Mouse (Mus musculus) C3H10T1/2 (cell line): Measurements from ENCODE around the gene Magi3. TPM values are rescaled to one million over a fixed set of nuclear protein-coding genes. Genes with fewer than 3 reads are reported as not detected.

Experiments
- polyA plus RNA-seq, 2 experiments: library from polyadenylated mRNA; unstranded; fragments of >200 nt; fragmentation: generic; extraction: Trizol; gene quantifications; one replicate each; pipeline ENCODE4 v1.2.1; 2012; ENCODE audit warnings: missing spikeins in 2 of 2

Magi3 gene
- polyA plus RNA-seq: 1 to 10 TPM in 1 of 2 experiments, under 1 TPM in 1; 0.15 to 2.9 TPM

DNA sequence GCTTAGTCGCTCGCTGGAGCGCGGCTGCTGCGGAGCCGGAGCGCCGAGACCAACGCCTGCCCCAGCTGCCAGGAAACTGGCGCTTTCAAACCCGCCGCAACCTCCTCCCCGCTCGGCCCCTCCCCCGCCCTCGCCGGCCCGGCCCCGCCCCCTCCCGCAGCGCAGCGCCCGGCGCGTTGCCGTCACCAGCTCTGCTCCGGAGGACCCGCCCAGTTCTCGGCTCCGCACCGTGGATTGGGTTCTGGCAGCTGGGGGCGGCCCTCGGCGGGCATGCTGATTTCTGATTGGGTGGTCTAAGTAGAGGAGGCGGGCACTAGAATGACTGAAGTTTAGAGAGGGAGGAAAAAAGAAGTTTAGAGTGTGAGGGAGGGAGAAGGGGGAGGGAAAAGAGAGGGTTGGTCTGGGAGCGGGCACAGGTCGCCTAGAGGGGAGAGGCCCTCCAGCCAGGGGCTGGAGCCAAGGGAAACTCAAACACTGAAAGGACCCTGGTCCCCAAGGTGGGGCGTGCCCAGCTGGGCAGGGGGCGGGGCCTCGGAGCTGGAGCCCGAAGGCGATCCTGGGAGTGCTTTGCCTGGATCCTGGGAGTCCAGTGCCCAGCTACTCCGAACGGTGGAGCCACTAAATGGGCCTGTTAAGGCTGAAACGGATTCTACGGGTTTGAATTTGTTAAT is at the start of gene Magi3:
Magi3 (minus strand) TSS at position 80 of the 671 bp plus-strand sequence.

DNA sequence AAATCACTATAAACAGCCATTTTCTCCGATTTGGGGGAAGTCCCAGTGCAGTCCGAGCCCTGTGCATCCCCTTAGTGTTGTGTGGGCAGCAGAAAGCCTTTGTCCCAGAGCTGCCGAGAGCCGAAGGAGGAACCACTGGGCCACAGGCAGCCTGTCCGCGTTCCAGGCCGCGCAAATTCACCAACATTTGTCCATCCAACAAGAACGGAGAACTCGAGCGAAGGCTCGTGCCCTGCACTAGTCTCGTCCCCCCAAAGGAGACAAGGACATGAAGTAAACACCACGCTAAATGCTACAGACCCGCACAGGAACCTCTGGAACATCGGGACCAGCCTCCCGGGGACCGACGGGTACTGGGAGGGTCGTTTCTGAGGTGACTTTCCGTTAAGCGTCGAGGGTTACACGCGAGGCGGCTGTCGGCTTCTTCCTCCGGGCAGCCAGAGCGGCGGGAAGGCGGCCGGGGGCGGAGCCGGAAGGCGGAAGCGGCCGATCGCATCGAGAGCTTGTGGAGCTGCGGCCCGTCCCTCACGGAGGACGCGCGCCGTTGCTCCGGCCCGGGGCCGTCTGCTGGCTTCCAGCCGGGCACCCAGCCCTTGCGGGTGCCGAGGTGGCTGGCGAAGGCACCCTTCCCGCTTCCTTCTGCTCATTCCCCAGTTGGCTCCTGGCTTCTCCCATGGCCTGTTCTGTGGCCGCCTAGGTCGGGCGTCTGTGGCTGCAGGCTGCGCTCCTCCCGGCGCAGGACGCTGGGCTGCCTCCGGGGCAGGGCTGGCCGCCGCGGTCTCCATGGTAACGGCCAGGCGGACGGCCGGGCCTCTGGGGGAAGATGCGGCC is 252.1 kb downstream of the Magi3 start, which contains the start of gene Phtf1:
Phtf1 (plus strand) TSS at position 250 of the 831 bp plus-strand sequence.

